Mouse (Mus musculus): Measurements from ENCODE around the gene Rinl.

DNA sequence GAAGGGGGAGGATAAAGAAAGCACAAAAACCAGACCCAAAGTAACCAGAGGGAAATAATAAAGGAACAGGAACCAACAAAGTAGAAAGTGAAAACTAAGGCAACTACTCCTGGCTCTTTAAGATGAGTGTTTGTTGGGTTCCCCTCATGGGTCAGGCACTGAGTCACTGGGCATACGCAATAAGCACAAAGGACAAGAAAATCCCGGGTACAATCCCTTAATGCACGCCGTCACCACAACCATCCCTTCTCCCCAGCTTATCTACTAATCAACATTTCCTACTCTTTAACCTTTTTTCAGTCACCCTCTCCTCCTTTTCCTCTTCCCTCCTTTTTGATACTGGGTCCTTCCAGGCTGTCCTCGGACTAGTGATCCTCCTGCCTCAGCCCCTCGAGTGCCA lies 23.6 kb upstream of the Rinl start:
- TF ChIP-seq CTCF (IDR thresholded peaks at IDR 0.05; ENCODE audit: borderline replicate concordance, extremely low read depth, insufficient read depth, insufficient read length) (no peak), POLR2A (IDR thresholded peaks at IDR 0.05; ENCODE audit: borderline replicate concordance, extremely low read depth, insufficient read depth, insufficient read length, poor library complexity, severe bottlenecking) (no peak)
